Mouse (Mus musculus): Measurements from ENCODE around the gene Tyms. TPM values are rescaled to one million over a fixed set of nuclear protein-coding genes. Genes with fewer than 3 reads are reported as not detected.

Gene Tyms
- polyA plus RNA-seq, 1 experiment = 94.5 TPM

- H3K4me3 ChIP-seq (ENCODE audit: low read depth, low read length) = no peak within 1 kb of the TSS
- H3K9ac ChIP-seq (ENCODE audit: low read depth, poor library complexity, severe bottlenecking) = no peak within 1 kb of the TSS
- TF ChIP-seq CTCF (IDR thresholded peaks at IDR 0.05; ENCODE audit: low read depth, low read length) (no peak), EP300 (IDR thresholded peaks at IDR 0.05; ENCODE audit: insufficient read depth, low read depth, low read length) (no peak), POLR2A (IDR thresholded peaks at IDR 0.05; ENCODE audit: insufficient read depth, low read length) (no peak)
- no peaks in the 10 kb centered on the region for H3K36me3 ChIP-seq (ENCODE audit: control insufficient read depth, insufficient read depth, low read length, poor library complexity, severe bottlenecking)
- H3K27ac ChIP-seq (ENCODE audit: insufficient read depth, low read length) = no peak within 1 kb of the TSS
- no peaks in the 10 kb centered on the region; the same call in 1 of the 2 replicates for H3K27me3 ChIP-seq (ENCODE audit: control insufficient read depth, insufficient read depth, low read length, poor library complexity, severe bottlenecking)
- no peaks in the 10 kb centered on the region for H3K4me1 ChIP-seq (ENCODE audit: control insufficient read depth, insufficient read depth, low read length)
- no peaks in the 10 kb centered on the region for H3K9me3 ChIP-seq (replicated peaks; ENCODE audit: control insufficient read depth, insufficient read depth, low read length, poor library complexity, severe bottlenecking)
These were observed 60.5 kb downstream of the Tyms start, which contains the start of gene Il6 for GRCm38 (mm10) chr5:30012726-30013503. Gene Il6, plus strand, starts transcription at chr5:30013114.

Other genes starting within 250 kb of the Tyms start
- gene Il6, start 60.5 kb downstream of the Tyms start, polyA plus RNA-seq (2011; ENCODE audit: insufficient read depth, insufficient read length, low read depth, missing spikeins) = not detected in 2 replicates
- 0.67 and 1.0 TPM in 2 replicates for gene Garem2, start 31.5 kb upstream of the Tyms start, polyA plus RNA-seq (2011; ENCODE audit: insufficient read depth, insufficient read length, low read depth, missing spikeins)
- not detected in 2 replicates for gene 3110082J24Rik, start 32.5 kb upstream of the Tyms start, polyA plus RNA-seq (2011; ENCODE audit: insufficient read depth, insufficient read length, low read depth, missing spikeins)
- gene Hadha, start 81.5 kb upstream of the Tyms start, polyA plus RNA-seq (2011; ENCODE audit: insufficient read depth, insufficient read length, low read depth, missing spikeins) = 59.3 and 65.7 TPM in 2 replicates
- gene Hadhb, start 81.6 kb upstream of the Tyms start, polyA plus RNA-seq (2011; ENCODE audit: insufficient read depth, insufficient read length, low read depth, missing spikeins) = 44.7 and 45.3 TPM in 2 replicates
- gene Adgrf3, start 132.1 kb upstream of the Tyms start, polyA plus RNA-seq (2011; ENCODE audit: insufficient read depth, insufficient read length, low read depth, missing spikeins) = not detected in 2 replicates
- 38.3 and 41.6 TPM in 2 replicates for gene Selenoi, start 159.0 kb upstream of the Tyms start, polyA plus RNA-seq (2011; ENCODE audit: insufficient read depth, insufficient read length, low read depth, missing spikeins)
- gene Drc1, start 207.8 kb upstream of the Tyms start, polyA plus RNA-seq (2011; ENCODE audit: insufficient read depth, insufficient read length, low read depth, missing spikeins) = 1.1 and 2.0 TPM in 2 replicates